ENCODE assay signal across 8 mouse cellular contexts in the genomic region with DNA sequence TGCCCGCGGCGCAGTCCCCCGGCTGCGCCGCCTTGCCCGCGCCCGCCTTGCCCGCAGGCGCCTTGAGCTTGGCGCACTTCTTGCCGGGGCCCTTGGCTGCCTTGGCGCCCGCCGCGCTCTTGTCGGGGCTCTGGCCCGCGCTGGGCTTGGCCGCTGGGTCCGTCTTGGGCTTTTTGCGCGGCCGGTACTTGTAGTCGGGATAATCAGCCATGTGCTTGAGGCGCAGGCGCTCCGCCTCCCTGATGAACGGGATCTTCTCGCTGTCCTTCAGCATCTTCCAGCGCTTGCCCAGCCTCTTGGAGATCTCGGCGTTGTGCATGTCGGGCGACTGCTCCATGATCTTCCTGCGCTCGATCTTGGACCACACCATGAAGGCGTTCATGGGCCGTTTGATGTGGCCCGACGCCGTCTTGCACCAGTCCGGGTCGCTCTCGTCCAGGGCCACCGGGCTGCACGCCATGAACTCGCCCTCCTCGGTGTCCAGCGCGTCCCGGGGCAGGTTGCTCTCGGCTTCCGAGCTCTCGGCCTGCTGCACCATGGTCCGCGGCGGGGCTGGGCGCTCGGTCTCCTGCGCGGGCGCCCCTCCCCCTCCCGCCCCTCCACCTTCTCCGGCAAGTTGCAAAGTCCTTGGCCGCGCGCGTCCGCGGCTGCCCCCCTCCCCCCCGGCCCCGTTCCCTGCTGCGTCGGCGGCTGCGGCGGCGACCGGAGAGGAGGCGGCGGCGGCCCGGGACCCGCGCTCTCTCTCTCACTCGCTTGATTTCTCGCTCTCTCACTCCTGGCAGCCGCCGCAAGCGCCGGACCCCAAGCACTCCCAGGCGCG. TPM values are rescaled to one million over a fixed set of nuclear protein-coding genes. Genes with fewer than 3 reads are reported as not detected.
DNase-seq lines count a peak whose midpoint lies in the region; ATAC-seq lines count a peak whose summit lies in the region.

A gene (minus strand): TSS at position 704 of the 820 bp plus-strand sequence.

- peak; percentile 21 for DNase-seq in thymus, postnatal 4 days
- no peak for DNase-seq in thymus, adult 18-20 months
- DNase-seq in left cerebral cortex, adult 8-10 months (ENCODE audit: low spot score in 2 of 2), result peak; percentile 35 to 58
- DNase-seq in midbrain, embryonic 10.5 days (ENCODE audit: low spot score), result no peak
- peak; percentile 63 for DNase-seq in testis, postnatal 10 days (ENCODE audit: low spot score)
- no peak for DNase-seq in thymus, postnatal 25 days

- H3K27me3 ChIP-seq in forebrain, embryonic 13.5 days, result no peaks in the 10 kb centered on the region
- no peaks in the 10 kb centered on the region for H3K27me3 ChIP-seq in hindbrain, embryonic 12.5 days
- H3K27me3 ChIP-seq in midbrain, embryonic 10.5 days (ENCODE audit: low read depth, poor library complexity, severe bottlenecking), result no peaks in the 10 kb centered on the region

- H3K4me2 ChIP-seq in forebrain, embryonic 13.5 days, result peak within 1 kb of the TSS; percentile 67
- H3K4me2 ChIP-seq in hindbrain, embryonic 12.5 days (replicated peaks), result peak within 1 kb of the TSS; percentile 73

- H3K9ac ChIP-seq in forebrain, embryonic 13.5 days, result peak within 1 kb of the TSS; percentile 100
- peak within 1 kb of the TSS; percentile 100 for H3K9ac ChIP-seq in hindbrain, embryonic 12.5 days

- peaks cover 11% of the 10 kb centered on the region for H3K36me3 ChIP-seq in forebrain, embryonic 13.5 days (ENCODE audit: poor library complexity, severe bottlenecking)
- H3K36me3 ChIP-seq in hindbrain, embryonic 12.5 days, result no peaks in the 10 kb centered on the region
- peaks cover 31% of the 10 kb centered on the region for H3K36me3 ChIP-seq in midbrain, embryonic 10.5 days

- WGBS in forebrain, embryonic 13.5 days, result under 1% methylated on average over 75 of the region's 95 CpGs
- WGBS in hindbrain, embryonic 12.5 days, result under 1% methylated on average over 75 of the region's 95 CpGs
- WGBS in midbrain, embryonic 10.5 days, result under 1% methylated on average over 78 of the region's 95 CpGs

- peak within 1 kb of the TSS; percentile 100 for H3K27ac ChIP-seq in forebrain, embryonic 13.5 days
- peak within 1 kb of the TSS; percentile 100 for H3K27ac ChIP-seq in hindbrain, embryonic 12.5 days
- peak within 1 kb of the TSS; percentile 99 for H3K27ac ChIP-seq in midbrain, embryonic 10.5 days (replicated peaks)

- no peaks in the 10 kb centered on the region for H3K9me3 ChIP-seq in forebrain, embryonic 13.5 days (replicated peaks)
- H3K9me3 ChIP-seq in hindbrain, embryonic 12.5 days (replicated peaks), result no peaks in the 10 kb centered on the region
- no peaks in the 10 kb centered on the region for H3K9me3 ChIP-seq in midbrain, embryonic 10.5 days (replicated peaks)

- peak within 1 kb of the TSS; percentile 100 for H3K4me3 ChIP-seq in forebrain, embryonic 13.5 days
- H3K4me3 ChIP-seq in hindbrain, embryonic 12.5 days, result peak within 1 kb of the TSS; percentile 77
- H3K4me3 ChIP-seq in midbrain, embryonic 10.5 days, result peak within 1 kb of the TSS; percentile 99

- peaks cover 23% of the 10 kb centered on the region for H3K4me1 ChIP-seq in forebrain, embryonic 13.5 days
- peaks cover 13% of the 10 kb centered on the region for H3K4me1 ChIP-seq in hindbrain, embryonic 12.5 days
- peaks cover 25% of the 10 kb centered on the region for H3K4me1 ChIP-seq in midbrain, embryonic 10.5 days

- peak; percentile 46 for ATAC-seq in forebrain, embryonic 13.5 days
- ATAC-seq in hindbrain, embryonic 12.5 days (ENCODE audit: low FRiP score), result peak; percentile 42

RNA-seq across cellular contexts. Expression of the gene that starts here (rescaled TPM):
- polyA plus RNA-seq in forebrain, embryonic 13.5 days (2015; fragmentation: Nextera tagmentation; extraction: Ambion mirVana), result 852 and 970 TPM in 2 replicates
- 578 and 604 TPM in 2 replicates for polyA plus RNA-seq in hindbrain, embryonic 12.5 days (2016; fragmentation: Nextera tagmentation; extraction: Ambion mirVana)
- total RNA-seq in left cerebral cortex, adult 8-10 months (2022), result 10 to 100 TPM in 3 of 4 experiments, 1 to 10 TPM in 1; 9.5 to 11.8 (median 11.4) TPM
- polyA plus RNA-seq in midbrain, embryonic 10.5 days (2016; fragmentation: Nextera tagmentation; extraction: Ambion mirVana), result 260 and 367 TPM in 2 replicates

Comparison
In these comparisons a context has a peak if more than half of its experiments do, and no peak if none do; other contexts are left out.
1. DNase-seq: peak in thymus, postnatal 4 days (single experiment), left cerebral cortex, adult 8-10 months (2 of 2) and testis, postnatal 10 days (single experiment); none in thymus, adult 18-20 months (0 of 2), midbrain, embryonic 10.5 days (single experiment) and thymus, postnatal 25 days (single experiment).
2. Peak in every context shown above with its lines, with median percentiles within 50 percentile points of each other: H3K27ac ChIP-seq and H3K4me3 ChIP-seq.